Mouse (Mus musculus) naive thymus-derived CD4-positive, alpha-beta T cell, adult 5 months (primary cell): ENCODE measurements around the gene Rgs16. TPM values are rescaled to one million over a fixed set of nuclear protein-coding genes. Genes with fewer than 3 reads are reported as not detected.

Source experiments
- polyA plus RNA-seq: library from polyadenylated mRNA; unstranded; fragments of 100-300 nt; shearing (Covaris generic); gene quantifications from one replicate; pipeline ENCODE4 v1.2.1, GENCODE M21; 2017

The Rgs16 gene
- polyA plus RNA-seq, result 2.2 TPM

GRCm38 (mm10) chr1:153740145-153740544 lies at the start of gene Rgs16:
Gene Rgs16 (plus strand): TSS chr1:153740349.

GRCm38 (mm10) chr1:153749211-153749801 lies 9.2 kb downstream of the Rgs16 start, which contains the start of gene Rnasel:
Gene Rnasel (plus strand): TSS chr1:153749426.

Other genes with a start within 250 kb of the Rgs16 start
- gene Npl, start 190.3 kb upstream of the Rgs16 start, polyA plus RNA-seq, result not detected
- not detected for gene Rgs8, start 87.3 kb upstream of the Rgs16 start, polyA plus RNA-seq
- gene Rnasel, start 9.1 kb downstream of the Rgs16 start, polyA plus RNA-seq, result 18.0 TPM
- gene Rgsl1, start 103.8 kb downstream of the Rgs16 start, polyA plus RNA-seq, result not detected
- not detected for gene Teddm1b, start 134.0 kb downstream of the Rgs16 start, polyA plus RNA-seq
- gene Teddm1a, start 151.4 kb downstream of the Rgs16 start, polyA plus RNA-seq, result not detected
- 44.9 TPM for gene Glul, start 159.6 kb downstream of the Rgs16 start, polyA plus RNA-seq
- gene Teddm2, start 159.9 kb downstream of the Rgs16 start, polyA plus RNA-seq, result 0.35 TPM